Mouse (Mus musculus): ENCODE results near the gene Foxp1. TPM values are rescaled to one million over a fixed set of nuclear protein-coding genes. Genes with fewer than 3 reads are reported as not detected.
A peak's percentile ranks its signal among the peaks of the same experiment; 100 is the strongest.

Foxp1 gene
- polyA plus RNA-seq, 1 experiment from 2014 or later = 70.4 TPM

- Histone ChIP-seq H3K4me2 (replicated peaks) (peak overlapping the region; percentile 100), H3K27me3 (no peaks in the 10 kb centered on the region), H3K9ac (replicated peaks) (peak overlapping the region; percentile 93), H3K4me1 (replicated peaks) (peaks cover 37% of the 10 kb centered on the region), H3K36me3 (no peaks in the 10 kb centered on the region), H3K9me3 (no peaks in the 10 kb centered on the region), H3K4me3 (replicated peaks) (peak overlapping the region; percentile 78), H3K27ac (peak overlapping the region; percentile 99)
- WGBS = under 1% methylated on average over 36 of the region's 38 CpGs
- ATAC-seq = peak; percentile 10; the same call in 1 of the 2 replicates
Measured at GRCm38 (mm10) chr6:99519806-99520675, 2.5 kb downstream of the Foxp1 start.

GRCm38 (mm10) chr6:99519052-99519451 lies 3.5 kb downstream of the Foxp1 start:
- 8% methylated on average over 4 of the region's 4 CpGs for WGBS
- no peaks in the 10 kb centered on the region for H3K27me3 ChIP-seq

GRCm38 (mm10) chr6:99515667-99516199 lies 6.8 kb downstream of the Foxp1 start:
- no peaks in the 10 kb centered on the region for H3K9me3 ChIP-seq
- no peak for ATAC-seq
- H3K4me2 ChIP-seq (replicated peaks) = no peak overlapping the region
- no peaks in the 10 kb centered on the region for H3K27me3 ChIP-seq
- H3K27ac ChIP-seq = no peak overlapping the region
- H3K4me3 ChIP-seq (replicated peaks) = no peak overlapping the region
- no peak overlapping the region for H3K9ac ChIP-seq (replicated peaks)
- no peaks in the 10 kb centered on the region for H3K36me3 ChIP-seq
- peaks cover 31% of the 10 kb centered on the region for H3K4me1 ChIP-seq (replicated peaks)
- WGBS = 65% methylated on average over 7 of the region's 7 CpGs

More at GRCm38 (mm10) chr6:99519052-99519451, 3.5 kb downstream of the Foxp1 start:
- Histone ChIP-seq H3K27ac (no peak overlapping the region), H3K9me3 (no peaks in the 10 kb centered on the region), H3K4me1 (replicated peaks) (peaks cover 36% of the 10 kb centered on the region), H3K4me3 (replicated peaks) (peak overlapping the region; percentile 78; the same call in 1 of the 2 replicates), H3K9ac (replicated peaks) (no peak overlapping the region), H3K4me2 (replicated peaks) (peak overlapping the region; percentile 100), H3K36me3 (no peaks in the 10 kb centered on the region)
- no peak for ATAC-seq

GRCm38 (mm10) chr6:99511862-99512261 lies 10.7 kb downstream of the Foxp1 start:
- WGBS = 52% methylated on average over 6 of the region's 6 CpGs

GRCm38 (mm10) chr6:99509189-99509592 lies 13.3 kb downstream of the Foxp1 start:
- H3K4me1 ChIP-seq (replicated peaks) = peaks cover 23% of the 10 kb centered on the region
- no peak for ATAC-seq
- H3K27me3 ChIP-seq = no peaks in the 10 kb centered on the region

More at GRCm38 (mm10) chr6:99511862-99512261, 10.7 kb downstream of the Foxp1 start:
- H3K4me2 ChIP-seq (replicated peaks) = no peak overlapping the region
- H3K9ac ChIP-seq (replicated peaks) = no peak overlapping the region
- H3K27me3 ChIP-seq = no peaks in the 10 kb centered on the region
- H3K36me3 ChIP-seq = no peaks in the 10 kb centered on the region
- no peaks in the 10 kb centered on the region for H3K9me3 ChIP-seq
- H3K4me1 ChIP-seq (replicated peaks) = peaks cover 32% of the 10 kb centered on the region
- H3K27ac ChIP-seq = no peak overlapping the region
- no peak for ATAC-seq
- no peak overlapping the region for H3K4me3 ChIP-seq (replicated peaks)

GRCm38 (mm10) chr6:99506816-99507215 lies 15.7 kb downstream of the Foxp1 start:
- Histone ChIP-seq H3K9ac (replicated peaks) (no peak overlapping the region), H3K4me2 (replicated peaks) (no peak overlapping the region), H3K27me3 (no peaks in the 10 kb centered on the region), H3K36me3 (peaks cover 15% of the 10 kb centered on the region), H3K4me3 (replicated peaks) (no peak overlapping the region), H3K9me3 (no peaks in the 10 kb centered on the region), H3K4me1 (replicated peaks) (peaks cover 21% of the 10 kb centered on the region), H3K27ac (no peak overlapping the region)
- WGBS = 90% methylated on average over 6 of the region's 6 CpGs
- ATAC-seq = no peak

More at GRCm38 (mm10) chr6:99509189-99509592, 13.3 kb downstream of the Foxp1 start:
- Histone ChIP-seq H3K9me3 (no peaks in the 10 kb centered on the region), H3K9ac (replicated peaks) (no peak overlapping the region), H3K27ac (no peak overlapping the region), H3K4me2 (replicated peaks) (no peak overlapping the region), H3K4me3 (replicated peaks) (no peak overlapping the region), H3K36me3 (peaks cover 7% of the 10 kb centered on the region; the same call in 1 of the 2 replicates)
- WGBS = 82% methylated on average over 9 of the region's 9 CpGs

GRCm38 (mm10) chr6:99503741-99504140 lies 18.8 kb downstream of the Foxp1 start:
- H3K4me3 ChIP-seq (replicated peaks) = no peak overlapping the region
- no peaks in the 10 kb centered on the region for H3K4me1 ChIP-seq (replicated peaks)
- H3K9me3 ChIP-seq = no peaks in the 10 kb centered on the region
- no peaks in the 10 kb centered on the region for H3K27me3 ChIP-seq
- H3K27ac ChIP-seq = no peak overlapping the region
- H3K4me2 ChIP-seq (replicated peaks) = no peak overlapping the region
- WGBS = 94% methylated on average over 1 of the region's 1 CpGs
- H3K9ac ChIP-seq (replicated peaks) = no peak overlapping the region
- ATAC-seq = no peak
- H3K36me3 ChIP-seq = peaks cover 15% of the 10 kb centered on the region

GRCm38 (mm10) chr6:99502727-99503126 lies 19.8 kb downstream of the Foxp1 start:
- no peak overlapping the region for H3K9ac ChIP-seq (replicated peaks)
- ATAC-seq = no peak
- no peaks in the 10 kb centered on the region for H3K27me3 ChIP-seq
- H3K9me3 ChIP-seq = no peaks in the 10 kb centered on the region
- no peak overlapping the region for H3K4me3 ChIP-seq (replicated peaks)
- H3K4me1 ChIP-seq (replicated peaks) = no peaks in the 10 kb centered on the region
- H3K27ac ChIP-seq = no peak overlapping the region
- no peak overlapping the region for H3K4me2 ChIP-seq (replicated peaks)
- H3K36me3 ChIP-seq = peaks cover 15% of the 10 kb centered on the region
- WGBS = 85% methylated on average over 2 of the region's 2 CpGs

GRCm38 (mm10) chr6:99502314-99502713 lies 20.2 kb downstream of the Foxp1 start:
- Histone ChIP-seq H3K4me2 (replicated peaks) (no peak overlapping the region), H3K36me3 (peaks cover 15% of the 10 kb centered on the region), H3K4me3 (replicated peaks) (no peak overlapping the region), H3K9ac (replicated peaks) (no peak overlapping the region), H3K4me1 (replicated peaks) (no peaks in the 10 kb centered on the region), H3K9me3 (no peaks in the 10 kb centered on the region), H3K27ac (no peak overlapping the region), H3K27me3 (no peaks in the 10 kb centered on the region)
- no peak for ATAC-seq
- 91% methylated on average over 6 of the region's 6 CpGs for WGBS

- H3K9me3 ChIP-seq = no peaks in the 10 kb centered on the region
- no peak for ATAC-seq
- no peaks in the 10 kb centered on the region for H3K27me3 ChIP-seq
- peaks cover 8% of the 10 kb centered on the region for H3K36me3 ChIP-seq
- 96% methylated on average over 3 of the region's 3 CpGs for WGBS
- no peak overlapping the region for H3K4me3 ChIP-seq (replicated peaks)
- no peaks in the 10 kb centered on the region for H3K4me1 ChIP-seq (replicated peaks)
- no peak overlapping the region for H3K4me2 ChIP-seq (replicated peaks)
- no peak overlapping the region for H3K27ac ChIP-seq
- H3K9ac ChIP-seq (replicated peaks) = no peak overlapping the region
Measured at GRCm38 (mm10) chr6:99500570-99501270, 21.8 kb downstream of the Foxp1 start.

- H3K4me1 ChIP-seq (replicated peaks) = no peaks in the 10 kb centered on the region
- H3K27ac ChIP-seq = no peak overlapping the region
- no peak overlapping the region for H3K4me2 ChIP-seq (replicated peaks)
- no peak overlapping the region for H3K9ac ChIP-seq (replicated peaks)
- no peaks in the 10 kb centered on the region for H3K27me3 ChIP-seq
- peaks cover 5% of the 10 kb centered on the region; the same call in 1 of the 2 replicates for H3K36me3 ChIP-seq
- no peak for ATAC-seq
- H3K4me3 ChIP-seq (replicated peaks) = no peak overlapping the region
- WGBS = 89% methylated on average over 7 of the region's 7 CpGs
- no peaks in the 10 kb centered on the region for H3K9me3 ChIP-seq
Measured at GRCm38 (mm10) chr6:99498082-99498481, 24.4 kb downstream of the Foxp1 start.

GRCm38 (mm10) chr6:99496114-99496513 lies 26.4 kb downstream of the Foxp1 start:
- Histone ChIP-seq H3K36me3 (no peaks in the 10 kb centered on the region), H3K27me3 (no peaks in the 10 kb centered on the region), H3K4me3 (replicated peaks) (no peak overlapping the region), H3K9ac (replicated peaks) (no peak overlapping the region), H3K9me3 (no peaks in the 10 kb centered on the region), H3K4me1 (replicated peaks) (no peaks in the 10 kb centered on the region), H3K27ac (no peak overlapping the region), H3K4me2 (replicated peaks) (no peak overlapping the region)
- ATAC-seq = no peak
- 79% methylated on average over 5 of the region's 5 CpGs for WGBS
